Mouse (Mus musculus): ENCODE measurements at regions not wholly inside any gene's neighbourhood (a gene's known extent, or its start where the extent isn't known, plus 50 kb on each side); places are given as distances from the start of the nearest gene placed in this dataset.

- no peak for DNase-seq (ENCODE audit: low spot score)
Observed at GRCm38 (mm10) chr5:113408588-113408987, 51.5 kb downstream of the Aym1 start.

- no peak for DNase-seq (ENCODE audit: low spot score)
Observed at GRCm38 (mm10) chr5:113410963-113411362, 53.9 kb downstream of the Aym1 start.

- no peak for DNase-seq (ENCODE audit: low spot score)
Observed at GRCm38 (mm10) chr5:113414639-113415038, 57.5 kb downstream of the Aym1 start.

GRCm38 (mm10) chr5:113418335-113419013 is 61.4 kb downstream of the Aym1 start:
- no peak for DNase-seq (ENCODE audit: low spot score)

GRCm38 (mm10) chr5:113420619-113421018 is 63.5 kb downstream of the Aym1 start:
- DNase-seq (ENCODE audit: low spot score), result peak; percentile 15

GRCm38 (mm10) chr5:113421993-113422725 is 65.1 kb downstream of the Aym1 start:
- no peak for DNase-seq (ENCODE audit: low spot score)

GRCm38 (mm10) chr5:113422726-113423110 is 65.6 kb downstream of the Aym1 start:
- DNase-seq (ENCODE audit: low spot score), result no peak

GRCm38 (mm10) chr5:113427779-113428178 is 62.4 kb upstream of the Wscd2 start:
- DNase-seq (ENCODE audit: low spot score), result no peak

GRCm38 (mm10) chr5:113431334-113431733 is 58.8 kb upstream of the Wscd2 start:
- DNase-seq (ENCODE audit: low spot score), result no peak

- no peak for DNase-seq (ENCODE audit: low spot score)
Observed at GRCm38 (mm10) chr5:113436987-113437386, 53.1 kb upstream of the Wscd2 start.

All from yolk sac, embryonic 10.5 days (tissue).